Mouse (Mus musculus) midbrain, postnatal 0 days (tissue): ENCODE measurements around the gene Tmem269. TPM values are rescaled to one million over a fixed set of nuclear protein-coding genes. Genes with fewer than 3 reads are reported as not detected.
A peak's percentile ranks its signal among the peaks of the same experiment; 100 is the strongest.

ENCODE experiments used
- ATAC-seq: fragments of 200-750 bp; cut with Nextera tagmentation; 2 replicates; pipeline ENCODE4 v1.8.0; 2017; ENCODE audit warnings: moderate number of reproducible peaks, mild to moderate bottlenecking, moderate TSS enrichment, moderate library complexity; ENCODE audit not compliant: low FRiP score
- DNase-seq: peaks from one replicate; pipeline ENCODE4 v3.0.0-alpha.2; 2015; ENCODE audit warnings: low spot score
- H3K27ac ChIP-seq: fragments of 300-500 bp; sonication (generic); 2 replicates; pipeline ENCODE4 v1.5.1; 2014; ENCODE audit warnings: low read depth, mild to moderate bottlenecking, low read length, mixed read lengths
- H3K27me3 ChIP-seq: fragments of 300-500 bp; sonication (generic); 2 replicates; pipeline ENCODE4 v1.6.1; 2014; ENCODE audit warnings: low read length, control low read depth, mixed read lengths; ENCODE audit not compliant: insufficient read depth
- H3K36me3 ChIP-seq: fragments of 300-500 bp; sonication (generic); 2 replicates; pipeline ENCODE4 v1.6.1; 2014; ENCODE audit warnings: low read length, control low read depth, mixed read lengths; ENCODE audit not compliant: insufficient read depth
- H3K4me1 ChIP-seq: fragments of 300-500 bp; sonication (generic); 2 replicates; pipeline ENCODE4 v1.6.1; 2014; ENCODE audit warnings: mild to moderate bottlenecking, control low read depth, antibody characterized with exemption, low read length, mixed read lengths; ENCODE audit not compliant: insufficient read depth
- H3K4me2 ChIP-seq: fragments of 300-500 bp; sonication (generic); 2 replicates; pipeline ENCODE4 v1.6.1; 2014; ENCODE audit warnings: low read depth, mild to moderate bottlenecking, low read length, mixed read lengths; ENCODE audit not compliant: poor library complexity, severe bottlenecking
- H3K4me3 ChIP-seq: fragments of 300-500 bp; sonication (generic); 2 replicates; pipeline ENCODE4 v1.5.1; 2014; ENCODE audit warnings: low read depth, mild to moderate bottlenecking, low read length, moderate library complexity
- H3K9ac ChIP-seq: fragments of 300-500 bp; sonication (generic); replicated peaks from 2 replicates; pipeline ENCODE4 v1.6.1; 2014; ENCODE audit warnings: mild to moderate bottlenecking, low read length, moderate library complexity, mixed read lengths; ENCODE audit not compliant: poor library complexity, severe bottlenecking
- H3K9me3 ChIP-seq: fragments of 300-500 bp; sonication (generic); 2 replicates; pipeline ENCODE4 v1.6.1; 2016; ENCODE audit warnings: low read length, control low read depth
- CTCF ChIP-seq: IDR thresholded peaks from 2 replicates; pipeline ENCODE4 v1.5.1; 2016; ENCODE audit warnings: antibody characterized with exemption, mild to moderate bottlenecking
- WGBS: fragments of 180-500 bp; shearing (Covaris S2); extraction: QIAGEN DNeasy Blood & Tissue Kit; methylation state at CpG from one replicate; pipeline ENCODE4 v1.1.7; 2014; 5-methylcytosine and 5-hydroxymethylcytosine counted together
- polyA plus RNA-seq: library from polyadenylated mRNA; unstranded; fragments of >200 nt; fragmentation: Nextera tagmentation; extraction: Ambion mirVana; gene quantifications from 2 replicates; pipeline ENCODE4 v1.2.1, GENCODE M21; 2015
- total RNA-seq: library from RNA; depleted of rRNA; stranded (reverse); fragments of >200 nt; gene quantifications from 2 replicates; pipeline ENCODE4 v1.2.3, GENCODE M21; 2014

Gene Tmem269
- total and polyA plus RNA-seq, 2 experiments from 2014 or later = 0.11 to 0.43 TPM

- Histone ChIP-seq H3K9ac (no peak overlapping the region), H3K9me3 (no peaks in the 10 kb centered on the region), H3K4me3 (no peak overlapping the region), H3K27ac (no peak overlapping the region), H3K4me1 (no peaks in the 10 kb centered on the region), H3K27me3 (no peaks in the 10 kb centered on the region), H3K4me2 (no peak overlapping the region), H3K36me3 (peaks cover 20% of the 10 kb centered on the region)
- WGBS = 21% methylated on average over 13 of the region's 13 CpGs
- peak; percentile 79 for TF ChIP-seq CTCF
- ATAC-seq (peak; percentile 62), DNase-seq (peak; percentile 65)
These were observed 29.6 kb upstream of the Tmem269 start for GRCm38 (mm10) chr4:119247462-119248235.

- Histone ChIP-seq H3K4me1 (no peaks in the 10 kb centered on the region), H3K27me3 (no peaks in the 10 kb centered on the region), H3K9ac (no peak overlapping the region), H3K4me2 (no peak overlapping the region), H3K9me3 (no peaks in the 10 kb centered on the region), H3K27ac (no peak overlapping the region), H3K4me3 (no peak overlapping the region), H3K36me3 (peaks cover 29% of the 10 kb centered on the region)
- TF ChIP-seq CTCF = no peak
- DNase-seq (no peak), ATAC-seq (no peak)
- 71% methylated on average over 14 of the region's 14 CpGs for WGBS
These were observed 28.7 kb upstream of the Tmem269 start for GRCm38 (mm10) chr4:119246688-119247225.

- Histone ChIP-seq H3K36me3 (peaks cover 37% of the 10 kb centered on the region), H3K4me1 (no peaks in the 10 kb centered on the region), H3K27me3 (no peaks in the 10 kb centered on the region), H3K4me2 (no peak overlapping the region), H3K9me3 (no peaks in the 10 kb centered on the region), H3K4me3 (no peak overlapping the region), H3K27ac (no peak overlapping the region), H3K9ac (no peak overlapping the region)
- TF ChIP-seq CTCF = no peak
- DNase-seq (no peak), ATAC-seq (no peak)
- 79% methylated on average over 9 of the region's 9 CpGs for WGBS
These were observed 27.9 kb upstream of the Tmem269 start for GRCm38 (mm10) chr4:119245961-119246360.

- DNase-seq (peak; percentile 53), ATAC-seq (no peak)
- no peak overlapping the region for H3K4me2 ChIP-seq
- H3K27ac ChIP-seq = no peak overlapping the region
- H3K4me1 ChIP-seq = no peaks in the 10 kb centered on the region
- TF ChIP-seq CTCF = no peak
- H3K4me3 ChIP-seq = no peak overlapping the region
- no peaks in the 10 kb centered on the region for H3K27me3 ChIP-seq
- H3K9ac ChIP-seq = no peak overlapping the region
- H3K36me3 ChIP-seq = peaks cover 40% of the 10 kb centered on the region
- no peaks in the 10 kb centered on the region for H3K9me3 ChIP-seq
- WGBS = 58% methylated on average over 7 of the region's 7 CpGs
These were observed 27.5 kb upstream of the Tmem269 start for GRCm38 (mm10) chr4:119245556-119245955.

- ATAC-seq (no peak), DNase-seq (no peak)
- Histone ChIP-seq H3K9ac (no peak overlapping the region), H3K4me3 (no peak overlapping the region), H3K36me3 (peaks cover 40% of the 10 kb centered on the region), H3K9me3 (no peaks in the 10 kb centered on the region), H3K4me1 (no peaks in the 10 kb centered on the region), H3K4me2 (no peak overlapping the region), H3K27me3 (no peaks in the 10 kb centered on the region), H3K27ac (no peak overlapping the region)
- no peak for TF ChIP-seq CTCF
- 82% methylated on average over 22 of the region's 22 CpGs for WGBS
These were observed 26.6 kb upstream of the Tmem269 start for GRCm38 (mm10) chr4:119244468-119245240.

GRCm38 (mm10) chr4:119242571-119242970 is 24.6 kb upstream of the Tmem269 start:
- Histone ChIP-seq H3K4me3 (no peak overlapping the region), H3K4me2 (no peak overlapping the region), H3K27me3 (no peaks in the 10 kb centered on the region), H3K4me1 (no peaks in the 10 kb centered on the region), H3K36me3 (peaks cover 45% of the 10 kb centered on the region), H3K9me3 (no peaks in the 10 kb centered on the region), H3K27ac (no peak overlapping the region), H3K9ac (no peak overlapping the region)
- no peak for TF ChIP-seq CTCF
- DNase-seq (no peak), ATAC-seq (no peak)
- 92% methylated on average over 12 of the region's 12 CpGs for WGBS
